Mouse (Mus musculus) hematopoietic stem cell, adult 5-6 weeks (primary cell): ENCODE measurements around the gene Stard7. TPM values are rescaled to one million over a fixed set of nuclear protein-coding genes. Genes with fewer than 3 reads are reported as not detected.
A peak's percentile ranks its signal among the peaks of the same experiment; 100 is the strongest.

Source experiments
- ATAC-seq, 2 experiments: fragments of 125-278 bp in 1 of 2; replicated peaks in 1 of 2; 2 replicates each; pipeline ENCODE4 v1.8.0; 2016 to 2017; ENCODE audit warnings: inconsistent platforms in 2 of 2, mild to moderate bottlenecking in 2 of 2, moderate number of reproducible peaks in 2 of 2, low read depth in 1 of 2, moderate TSS enrichment in 1 of 2; ENCODE audit not compliant: low FRiP score in 2 of 2, poor library complexity in 2 of 2, severe bottlenecking in 2 of 2, insufficient read depth in 1 of 2, low TSS enrichment in 1 of 2
- total RNA-seq: library from RNA; stranded (forward); fragments of 172-1452, 232-1000 nt; gene quantifications from 2 replicates; pipeline ENCODE4 v1.2.3, GENCODE M21; 2017

The Stard7 gene
- total RNA-seq, 1 experiment from 2014 or later: 142 TPM

- ATAC-seq: 0 out of 4 replicates have a peak, but pooled peaks of 1 of the 2 experiments have one; percentile 8
Measured at GRCm38 (mm10) chr2:127310246-127310645, 40.2 kb downstream of the Stard7 start.

GRCm38 (mm10) chr2:127310685-127311084, 40.7 kb downstream of the Stard7 start:
- no peak for ATAC-seq

- no peak for ATAC-seq
Measured at GRCm38 (mm10) chr2:127311193-127311592, 41.2 kb downstream of the Stard7 start.

GRCm38 (mm10) chr2:127312801-127313200, 42.8 kb downstream of the Stard7 start:
- ATAC-seq: no peak

- ATAC-seq: no peak
Measured at GRCm38 (mm10) chr2:127313878-127314277, 43.9 kb downstream of the Stard7 start.

- peak; percentile 46 to 69 for ATAC-seq
Measured at GRCm38 (mm10) chr2:127314467-127315154, 44.6 kb downstream of the Stard7 start.

- ATAC-seq: no peak
Measured at GRCm38 (mm10) chr2:127315155-127315470, 45.1 kb downstream of the Stard7 start.

- ATAC-seq: no peak
Measured at GRCm38 (mm10) chr2:127316431-127316830, 46.4 kb downstream of the Stard7 start.

- ATAC-seq: no peak
Measured at GRCm38 (mm10) chr2:127318136-127318535, 48.1 kb downstream of the Stard7 start.

GRCm38 (mm10) chr2:127319071-127319470, 49.1 kb downstream of the Stard7 start:
- peak in 1 of 2 experiments; percentile 5; a peak in 1 of 4 replicates for ATAC-seq

GRCm38 (mm10) chr2:127322671-127323285, 52.8 kb downstream of the Stard7 start:
- no peak for ATAC-seq

- no peak for ATAC-seq
Measured at GRCm38 (mm10) chr2:127323667-127324066, 53.6 kb downstream of the Stard7 start.

- no peak for ATAC-seq
Measured at GRCm38 (mm10) chr2:127324456-127324855, 54.4 kb downstream of the Stard7 start.

- peak; percentile 84 to 91 for ATAC-seq
Measured at GRCm38 (mm10) chr2:127328090-127328851, 58.3 kb downstream of the Stard7 start.

- ATAC-seq: no peak
Measured at GRCm38 (mm10) chr2:127332807-127333570, 63.0 kb downstream of the Stard7 start.

GRCm38 (mm10) chr2:127333945-127334603, 64.1 kb downstream of the Stard7 start:
- no peak for ATAC-seq

- ATAC-seq: 0 out of 4 replicates have a peak, but pooled peaks of 1 of the 2 experiments have one; percentile 19
Measured at GRCm38 (mm10) chr2:127335078-127335541, 65.1 kb downstream of the Stard7 start.
